Mouse (Mus musculus): ENCODE data around the gene Aire. TPM values are rescaled to one million over a fixed set of nuclear protein-coding genes. Genes with fewer than 3 reads are reported as not detected.

Aire gene
- 0.24 TPM in 1 of 2 replicates, not detected in the other for polyA plus RNA-seq (2014; fragmentation: Nextera tagmentation; extraction: Ambion mirVana)

GRCm38 (mm10) chr10:78043406-78043836 lies at the start of gene Aire:
Gene Aire (minus strand): TSS chr10:78043610.
- 2% methylated on average over 18 of the region's 27 CpGs for WGBS
- peaks cover 7% of the 10 kb centered on the region; the same call in 1 of the 2 replicates for H3K4me1 ChIP-seq (ENCODE audit: control insufficient read depth, insufficient read depth, low read length)
- H3K27me3 ChIP-seq (replicated peaks; ENCODE audit: control insufficient read depth, insufficient read depth, low read length) = no peaks in the 10 kb centered on the region
- no peak within 1 kb of the TSS for H3K27ac ChIP-seq (replicated peaks; ENCODE audit: low read depth, low read length)
- peak within 1 kb of the TSS; percentile 15; the same call in 1 of the 2 replicates for H3K9ac ChIP-seq (ENCODE audit: low read depth, low read length)
- DNase-seq (ENCODE audit: low spot score) = peak; percentile 60
- H3K4me2 ChIP-seq (ENCODE audit: low read depth, low read length) = peak within 1 kb of the TSS; percentile 40
- H3K9me3 ChIP-seq (ENCODE audit: control insufficient read depth, low read length) = no peaks in the 10 kb centered on the region
- H3K36me3 ChIP-seq (ENCODE audit: control insufficient read depth, insufficient read depth, low read length) = no peaks in the 10 kb centered on the region
- peak within 1 kb of the TSS; percentile 8 for H3K4me3 ChIP-seq (ENCODE audit: low read depth, low read length)
- peak; percentile 65 for ATAC-seq (ENCODE audit: low read depth)

GRCm38 (mm10) chr10:78092725-78093029 lies 49.3 kb upstream of the Aire start:
- 83% methylated on average over 13 of the region's 13 CpGs for WGBS

GRCm38 (mm10) chr10:78091865-78092724 lies 48.7 kb upstream of the Aire start:
- no peaks in the 10 kb centered on the region for H3K27me3 ChIP-seq (replicated peaks; ENCODE audit: control insufficient read depth, insufficient read depth, low read length)
- DNase-seq (ENCODE audit: low spot score) (no peak), ATAC-seq (ENCODE audit: low read depth) (no peak)
- H3K9ac ChIP-seq (ENCODE audit: low read depth, low read length) = no peak overlapping the region
- no peaks in the 10 kb centered on the region for H3K36me3 ChIP-seq (ENCODE audit: control insufficient read depth, insufficient read depth, low read length)
- no peaks in the 10 kb centered on the region for H3K9me3 ChIP-seq (ENCODE audit: control insufficient read depth, low read length)
- no peak overlapping the region for H3K4me2 ChIP-seq (ENCODE audit: low read depth, low read length)
- 88% methylated on average over 23 of the region's 23 CpGs for WGBS
- H3K4me1 ChIP-seq (ENCODE audit: control insufficient read depth, insufficient read depth, low read length) = no peaks in the 10 kb centered on the region
- H3K4me3 ChIP-seq (ENCODE audit: low read depth, low read length) = no peak overlapping the region
- no peak overlapping the region for H3K27ac ChIP-seq (replicated peaks; ENCODE audit: low read depth, low read length)

More at GRCm38 (mm10) chr10:78092725-78093029, 49.3 kb upstream of the Aire start:
- DNase-seq (ENCODE audit: low spot score) (no peak), ATAC-seq (ENCODE audit: low read depth) (no peak)
- H3K9me3 ChIP-seq (ENCODE audit: control insufficient read depth, low read length) = no peaks in the 10 kb centered on the region
- no peaks in the 10 kb centered on the region for H3K27me3 ChIP-seq (replicated peaks; ENCODE audit: control insufficient read depth, insufficient read depth, low read length)
- H3K4me2 ChIP-seq (ENCODE audit: low read depth, low read length) = no peak overlapping the region
- H3K4me3 ChIP-seq (ENCODE audit: low read depth, low read length) = no peak overlapping the region
- H3K9ac ChIP-seq (ENCODE audit: low read depth, low read length) = no peak overlapping the region
- no peaks in the 10 kb centered on the region for H3K4me1 ChIP-seq (ENCODE audit: control insufficient read depth, insufficient read depth, low read length)
- H3K36me3 ChIP-seq (ENCODE audit: control insufficient read depth, insufficient read depth, low read length) = no peaks in the 10 kb centered on the region
- no peak overlapping the region for H3K27ac ChIP-seq (replicated peaks; ENCODE audit: low read depth, low read length)

- Histone ChIP-seq H3K9ac (ENCODE audit: low read depth, low read length) (no peak overlapping the region), H3K27ac (replicated peaks; ENCODE audit: low read depth, low read length) (no peak overlapping the region), H3K27me3 (replicated peaks; ENCODE audit: control insufficient read depth, insufficient read depth, low read length) (no peaks in the 10 kb centered on the region), H3K4me3 (ENCODE audit: low read depth, low read length) (no peak overlapping the region), H3K4me1 (ENCODE audit: control insufficient read depth, insufficient read depth, low read length) (no peaks in the 10 kb centered on the region), H3K36me3 (ENCODE audit: control insufficient read depth, insufficient read depth, low read length) (no peaks in the 10 kb centered on the region), H3K9me3 (ENCODE audit: control insufficient read depth, low read length) (no peaks in the 10 kb centered on the region), H3K4me2 (ENCODE audit: low read depth, low read length) (no peak overlapping the region)
- WGBS = 72% methylated on average over 4 of the region's 4 CpGs
- no peak for ATAC-seq (ENCODE audit: low read depth)
- no peak for DNase-seq (ENCODE audit: low spot score)
Measured at GRCm38 (mm10) chr10:78090706-78091491, 47.5 kb upstream of the Aire start.

GRCm38 (mm10) chr10:78090246-78090645 lies 46.8 kb upstream of the Aire start:
- H3K4me1 ChIP-seq (ENCODE audit: control insufficient read depth, insufficient read depth, low read length) = no peaks in the 10 kb centered on the region
- no peaks in the 10 kb centered on the region for H3K36me3 ChIP-seq (ENCODE audit: control insufficient read depth, insufficient read depth, low read length)
- H3K9ac ChIP-seq (ENCODE audit: low read depth, low read length) = no peak overlapping the region
- WGBS = 46% methylated on average over 6 of the region's 6 CpGs
- ATAC-seq (ENCODE audit: low read depth) = no peak
- no peaks in the 10 kb centered on the region for H3K9me3 ChIP-seq (ENCODE audit: control insufficient read depth, low read length)
- H3K27ac ChIP-seq (replicated peaks; ENCODE audit: low read depth, low read length) = no peak overlapping the region
- H3K4me3 ChIP-seq (ENCODE audit: low read depth, low read length) = no peak overlapping the region
- no peak overlapping the region for H3K4me2 ChIP-seq (ENCODE audit: low read depth, low read length)
- H3K27me3 ChIP-seq (replicated peaks; ENCODE audit: control insufficient read depth, insufficient read depth, low read length) = no peaks in the 10 kb centered on the region
- DNase-seq (ENCODE audit: low spot score) = no peak

- DNase-seq (ENCODE audit: low spot score) (no peak), ATAC-seq (ENCODE audit: low read depth) (no peak)
- no peak overlapping the region for H3K4me3 ChIP-seq (ENCODE audit: low read depth, low read length)
- no peaks in the 10 kb centered on the region for H3K9me3 ChIP-seq (ENCODE audit: control insufficient read depth, low read length)
- no peaks in the 10 kb centered on the region for H3K36me3 ChIP-seq (ENCODE audit: control insufficient read depth, insufficient read depth, low read length)
- no peak overlapping the region for H3K4me2 ChIP-seq (ENCODE audit: low read depth, low read length)
- 58% methylated on average over 3 of the region's 6 CpGs for WGBS
- no peak overlapping the region for H3K9ac ChIP-seq (ENCODE audit: low read depth, low read length)
- H3K4me1 ChIP-seq (ENCODE audit: control insufficient read depth, insufficient read depth, low read length) = no peaks in the 10 kb centered on the region
- H3K27me3 ChIP-seq (replicated peaks; ENCODE audit: control insufficient read depth, insufficient read depth, low read length) = no peaks in the 10 kb centered on the region
- no peak overlapping the region for H3K27ac ChIP-seq (replicated peaks; ENCODE audit: low read depth, low read length)
Measured at GRCm38 (mm10) chr10:78087101-78087511, 43.7 kb upstream of the Aire start.

- Histone ChIP-seq H3K4me2 (ENCODE audit: low read depth, low read length) (no peak overlapping the region), H3K9ac (ENCODE audit: low read depth, low read length) (no peak overlapping the region), H3K36me3 (ENCODE audit: control insufficient read depth, insufficient read depth, low read length) (no peaks in the 10 kb centered on the region), H3K4me1 (ENCODE audit: control insufficient read depth, insufficient read depth, low read length) (no peaks in the 10 kb centered on the region), H3K4me3 (ENCODE audit: low read depth, low read length) (no peak overlapping the region), H3K27me3 (replicated peaks; ENCODE audit: control insufficient read depth, insufficient read depth, low read length) (no peaks in the 10 kb centered on the region), H3K27ac (replicated peaks; ENCODE audit: low read depth, low read length) (no peak overlapping the region), H3K9me3 (ENCODE audit: control insufficient read depth, low read length) (no peaks in the 10 kb centered on the region)
- 82% methylated on average over 10 of the region's 10 CpGs for WGBS
- DNase-seq (ENCODE audit: low spot score) (no peak), ATAC-seq (ENCODE audit: low read depth) (no peak)
Measured at GRCm38 (mm10) chr10:78086444-78087061, 43.1 kb upstream of the Aire start.

GRCm38 (mm10) chr10:78085711-78086110 lies 42.3 kb upstream of the Aire start:
- Histone ChIP-seq H3K4me3 (ENCODE audit: low read depth, low read length) (no peak overlapping the region), H3K9me3 (ENCODE audit: control insufficient read depth, low read length) (no peaks in the 10 kb centered on the region), H3K36me3 (ENCODE audit: control insufficient read depth, insufficient read depth, low read length) (no peaks in the 10 kb centered on the region), H3K9ac (ENCODE audit: low read depth, low read length) (no peak overlapping the region), H3K27ac (replicated peaks; ENCODE audit: low read depth, low read length) (no peak overlapping the region), H3K4me1 (ENCODE audit: control insufficient read depth, insufficient read depth, low read length) (no peaks in the 10 kb centered on the region), H3K4me2 (ENCODE audit: low read depth, low read length) (no peak overlapping the region), H3K27me3 (replicated peaks; ENCODE audit: control insufficient read depth, insufficient read depth, low read length) (no peaks in the 10 kb centered on the region)
- WGBS = 91% methylated on average over 6 of the region's 6 CpGs
- DNase-seq (ENCODE audit: low spot score) (no peak), ATAC-seq (ENCODE audit: low read depth) (no peak)

Measured in embryonic facial prominence, embryonic 14.5 days (tissue).